9 mouse cellular contexts compared by ENCODE assay signal in the genomic region with DNA sequence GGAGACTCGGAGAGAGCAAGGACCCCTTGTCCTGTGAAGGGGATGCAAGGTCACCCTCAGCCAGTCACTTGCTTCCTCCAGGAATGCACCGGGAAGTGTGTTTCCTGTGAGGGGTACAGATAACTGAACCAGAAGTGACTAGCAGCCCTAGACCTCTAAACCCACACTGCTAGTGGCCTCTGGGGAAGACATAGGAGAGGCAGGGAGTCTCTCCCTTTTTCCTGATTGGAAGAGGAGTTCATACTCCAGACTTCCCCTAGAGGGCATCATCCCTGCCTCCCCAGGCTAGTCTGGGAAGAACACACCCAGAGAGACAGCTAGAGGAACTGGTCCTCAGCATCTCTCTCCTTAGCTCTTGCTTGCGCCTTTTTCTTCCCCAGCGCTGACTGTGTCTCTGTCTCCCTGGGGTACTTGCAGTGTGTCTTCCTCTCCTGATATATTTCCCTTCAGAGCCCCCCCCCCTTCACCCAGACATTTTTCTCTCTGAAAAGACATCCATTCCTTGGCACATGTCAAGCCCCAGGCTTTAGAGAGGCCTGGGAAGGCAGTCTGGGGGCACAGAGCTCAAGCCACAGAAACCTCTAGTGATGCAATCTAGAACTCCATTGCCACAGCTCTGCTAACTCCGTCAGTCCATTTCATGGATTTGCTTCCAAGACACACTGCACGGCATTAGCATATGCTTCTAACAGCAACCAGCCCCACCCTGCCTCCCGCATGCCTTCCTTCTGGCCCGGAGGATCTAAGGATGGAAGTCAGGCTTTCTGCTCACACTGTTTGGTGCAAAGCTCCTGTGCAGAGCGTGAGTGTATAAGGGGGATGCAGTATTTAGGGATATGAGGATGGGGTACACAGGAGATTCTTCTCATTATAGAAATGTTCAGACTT. TPM values are rescaled to one million over a fixed set of nuclear protein-coding genes. Genes with fewer than 3 reads are reported as not detected.
DNase-seq lines count a peak whose midpoint lies in the region; TF ChIP-seq lines count a peak whose summit lies in the region.
"Had no signal": no experiment of that assay in that cellular context is flagged by ENCODE, and none has a peak within 500 bp of the region (broad histone marks: within the 10 kb centered on the region; RNA-seq: fewer than 3 reads in every experiment).

No protein-coding gene starts in this region.

- H3K27ac ChIP-seq in gastrocnemius, adult 2 months, result no peak overlapping the region
- no peak overlapping the region for H3K27ac ChIP-seq in thymus, adult 2 months (ENCODE audit: control insufficient read depth, insufficient read depth, low read length)

- intact Hi-C loops in gastrocnemius, adult 2 months (cut with DNase I), result loop anchor here (5.0 kb wide), 1 partner anchor 335 kb away; no protein-coding TSS in a partner anchor
- intact Hi-C loops in left cerebral cortex, postnatal 10 days (cut with DNase I), result no loop called here

- WGBS in thymus, adult 2 months, result 88% methylated on average over 9 of the region's 9 CpGs

- TF ChIP-seq POLR2A in thymus, adult 2 months (IDR thresholded peaks at IDR 0.05; ENCODE audit: control insufficient read depth, extremely low read depth, insufficient read depth, low read length, poor library complexity), result no peak

- no peaks in the 10 kb centered on the region for H3K36me3 ChIP-seq in thymus, adult 2 months (ENCODE audit: control insufficient read depth, insufficient read depth, low read length)

- peak; percentile 59 for TF ChIP-seq CTCF in gastrocnemius, adult 2 months (IDR thresholded peaks at IDR 0.05)
- no peak for TF ChIP-seq CTCF in thymus, adult 2 months (IDR thresholded peaks at IDR 0.05; ENCODE audit: borderline replicate concordance, control insufficient read depth, extremely low read depth, insufficient read depth, low read length, poor library complexity)

- H3K4me1 ChIP-seq in thymus, adult 2 months (replicated peaks; ENCODE audit: control insufficient read depth, insufficient read depth, low read length), result peaks cover 8% of the 10 kb centered on the region

- H3K27me3 ChIP-seq in thymus, adult 2 months (ENCODE audit: control insufficient read depth, insufficient read depth, low read length), result no peaks in the 10 kb centered on the region

- DNase-seq in gastrocnemius, adult 2 months, result no peak
- no peak for DNase-seq in gastrocnemius, postnatal 25 days
- peak; percentile 6 for DNase-seq in thymus, postnatal 25 days
- no peak for DNase-seq in thymus, adult 2 months
- DNase-seq in fibroblast of lung, adult 2 months (ENCODE audit: low read depth), result peak; percentile 58
- peak; percentile 48 for DNase-seq in retina, postnatal 1 day
- no peak for DNase-seq in left cerebral cortex, adult 11 months (ENCODE audit: low spot score)
- DNase-seq in left cerebral cortex, postnatal 10 days (ENCODE audit: extremely low spot score in 1 of 2, low spot score in 2 of 2), result no peak
- DNase-seq: layer of hippocampus, adult 9-11 months had no signal

- H3K4me3 ChIP-seq in gastrocnemius, adult 2 months, result no peak overlapping the region
- no peak overlapping the region for H3K4me3 ChIP-seq in thymus, adult 2 months (ENCODE audit: control insufficient read depth, insufficient read depth, low read length)

RNA-seq across cellular contexts. Expression of a gene that starts 59.1 kb away (rescaled TPM):
- 1 to 10 TPM; 2.3 to 3.7 TPM for total RNA-seq in gastrocnemius, adult 2 months (2021)
- total RNA-seq in gastrocnemius, postnatal 25 days (2021), result 1 to 10 TPM; 3.4 to 3.7 TPM
- 51.1 and 54.1 TPM in 2 replicates for polyA plus RNA-seq in thymus, adult 2 months (2012; rRNA removed)
- total RNA-seq in left cerebral cortex, postnatal 10 days (2021), result 10 to 100 TPM; 25.1 to 25.4 TPM

Comparison
In these comparisons a context has a peak if more than half of its experiments do, and no peak if none do; other contexts are left out.
1. DNase-seq: peak in thymus, postnatal 25 days (single experiment), fibroblast of lung, adult 2 months (single experiment) and retina, postnatal 1 day (single experiment); none in gastrocnemius, adult 2 months (single experiment), gastrocnemius, postnatal 25 days (single experiment), thymus, adult 2 months (single experiment), left cerebral cortex, adult 11 months (single experiment) and left cerebral cortex, postnatal 10 days (0 of 2).
2. RNA of a gene that starts 59.1 kb away (total RNA-seq): 25.1 to 25.4 TPM in left cerebral cortex, postnatal 10 days; 2.3 to 3.7 TPM in gastrocnemius, adult 2 months and 3.4 to 3.7 TPM in gastrocnemius, postnatal 25 days; every median in the first group is over 4 times any median in the second.